ENCODE assay signal across 9 mouse cellular contexts in genomic region chr1:120341172-120341675, GRCm38 (mm10). TPM values are rescaled to one million over a fixed set of nuclear protein-coding genes. Genes with fewer than 3 reads are reported as not detected.
DNase-seq lines count a peak whose midpoint lies in the region; ATAC-seq and TF ChIP-seq lines count a peak whose summit lies in the region.
"Had no signal": no experiment of that assay in that cellular context is flagged by ENCODE, and none has a peak within 500 bp of the region (broad histone marks: within the 10 kb centered on the region; RNA-seq: fewer than 3 reads in every experiment).

No protein-coding gene starts in this region.

- peak; percentile 24 for DNase-seq in adrenal gland, postnatal 10 days
- DNase-seq in adrenal gland, adult 8-10 months, result no peak
- DNase-seq in liver, embryonic 11.5 days (ENCODE audit: low spot score), result peak; percentile 32
- DNase-seq in liver, postnatal 0 days, result no peak
- no peak for DNase-seq in hindbrain, postnatal 0 days (ENCODE audit: low spot score)
- no peak for DNase-seq in testis, postnatal 10 days (ENCODE audit: low spot score)
- DNase-seq in thymus, adult 18-20 months, result no peak

- H3K27ac ChIP-seq in liver, embryonic 11.5 days (ENCODE audit: low read depth, low read length), result no peak overlapping the region
- no peak overlapping the region for H3K27ac ChIP-seq in liver, postnatal 0 days (ENCODE audit: low read depth)
- no peak overlapping the region for H3K27ac ChIP-seq in hindbrain, postnatal 0 days
- H3K27ac ChIP-seq in neural tube, embryonic 13.5 days (replicated peaks), result no peak overlapping the region

- 2% methylated on average over 41 of the region's 41 CpGs for WGBS in liver, embryonic 11.5 days
- 3% methylated on average over 36 of the region's 41 CpGs for WGBS in liver, postnatal 0 days (ENCODE audit: insufficient replicate concordance)
- WGBS in hindbrain, postnatal 0 days, result 1% methylated on average over 36 of the region's 41 CpGs
- under 1% methylated on average over 37 of the region's 41 CpGs for WGBS in neural tube, embryonic 13.5 days

- TF ChIP-seq CTCF in liver, postnatal 0 days (IDR thresholded peaks at IDR 0.05; ENCODE audit: low read depth), result no peak
- TF ChIP-seq CTCF in hindbrain, postnatal 0 days (IDR thresholded peaks at IDR 0.05; ENCODE audit: low read depth), result no peak

- H3K9me3 ChIP-seq in liver, embryonic 11.5 days (ENCODE audit: control insufficient read depth, low read length), result no peaks in the 10 kb centered on the region
- H3K9me3 ChIP-seq in liver, postnatal 0 days (ENCODE audit: low read length), result no peaks in the 10 kb centered on the region
- H3K9me3 ChIP-seq in hindbrain, postnatal 0 days (ENCODE audit: low read length), result no peaks in the 10 kb centered on the region
- H3K9me3 ChIP-seq in neural tube, embryonic 13.5 days, result no peaks in the 10 kb centered on the region

- H3K4me2 ChIP-seq in liver, embryonic 11.5 days, result peak overlapping the region; percentile 52
- H3K4me2 ChIP-seq in liver, postnatal 0 days (ENCODE audit: low read depth, low read length), result no peak overlapping the region
- H3K4me2 ChIP-seq in hindbrain, postnatal 0 days (ENCODE audit: low read depth, low read length), result peak overlapping the region; percentile 59
- peak overlapping the region; percentile 58 for H3K4me2 ChIP-seq in neural tube, embryonic 13.5 days

- H3K9ac ChIP-seq in liver, embryonic 11.5 days (ENCODE audit: low read depth, low read length), result no peak overlapping the region
- no peak overlapping the region for H3K9ac ChIP-seq in liver, postnatal 0 days (replicated peaks)
- H3K9ac ChIP-seq in hindbrain, postnatal 0 days (replicated peaks; ENCODE audit: low read length), result peak overlapping the region; percentile 24; the same call in 1 of the 2 replicates
- H3K9ac ChIP-seq in neural tube, embryonic 13.5 days, result 0 out of 2 replicates have a peak overlapping the region, but pooled peaks have one; percentile 26

- ATAC-seq in liver, embryonic 11.5 days (replicated peaks; ENCODE audit: low FRiP score), result no peak
- no peak for ATAC-seq in liver, postnatal 0 days
- ATAC-seq in hindbrain, postnatal 0 days, result peak; percentile 24; the same call in 1 of the 2 replicates
- 0 out of 2 replicates have a peak, but pooled peaks have one; percentile 41 for ATAC-seq in neural tube, embryonic 13.5 days (ENCODE audit: low read depth)

- peaks cover 4% of the 10 kb centered on the region for H3K4me1 ChIP-seq in liver, embryonic 11.5 days (replicated peaks; ENCODE audit: control insufficient read depth, insufficient read depth, low read length)
- H3K4me1 ChIP-seq in liver, postnatal 0 days (ENCODE audit: insufficient read depth), result no peaks in the 10 kb centered on the region
- peaks cover 14% of the 10 kb centered on the region; the same call in 1 of the 2 replicates for H3K4me1 ChIP-seq in hindbrain, postnatal 0 days (ENCODE audit: insufficient read depth, low read length)
- peaks cover 28% of the 10 kb centered on the region for H3K4me1 ChIP-seq in neural tube, embryonic 13.5 days (replicated peaks)

- peaks cover 72% of the 10 kb centered on the region for H3K27me3 ChIP-seq in liver, embryonic 11.5 days (replicated peaks; ENCODE audit: control insufficient read depth, insufficient read depth, low read length)
- H3K27me3 ChIP-seq in liver, postnatal 0 days (ENCODE audit: insufficient read depth, low read length), result peaks cover 58% of the 10 kb centered on the region
- peaks cover 51% of the 10 kb centered on the region for H3K27me3 ChIP-seq in hindbrain, postnatal 0 days (ENCODE audit: insufficient read depth, low read length)
- peaks cover 99% of the 10 kb centered on the region for H3K27me3 ChIP-seq in neural tube, embryonic 13.5 days

- peak overlapping the region; percentile 5 for H3K4me3 ChIP-seq in liver, embryonic 11.5 days (ENCODE audit: low read depth, low read length)
- no peak overlapping the region for H3K4me3 ChIP-seq in liver, postnatal 0 days (ENCODE audit: low read depth, low read length)
- peak overlapping the region; percentile 37 for H3K4me3 ChIP-seq in hindbrain, postnatal 0 days (ENCODE audit: low read length)
- H3K4me3 ChIP-seq in neural tube, embryonic 13.5 days, result peak overlapping the region; percentile 37

- no peak for TF ChIP-seq EP300 in liver, postnatal 0 days (IDR thresholded peaks at IDR 0.05; ENCODE audit: low read depth)

- no peaks in the 10 kb centered on the region for H3K36me3 ChIP-seq in liver, embryonic 11.5 days (ENCODE audit: control insufficient read depth, insufficient read depth, low read length)
- H3K36me3 ChIP-seq in liver, postnatal 0 days (replicated peaks; ENCODE audit: insufficient read depth, low read length), result no peaks in the 10 kb centered on the region
- no peaks in the 10 kb centered on the region for H3K36me3 ChIP-seq in hindbrain, postnatal 0 days (ENCODE audit: insufficient read depth, low read length)
- no peaks in the 10 kb centered on the region for H3K36me3 ChIP-seq in neural tube, embryonic 13.5 days

RNA-seq across cellular contexts. Expression of gene C1ql2, which starts 0.8 kb away (rescaled TPM):
- under 1 TPM in 1 of 2 experiments, not detected in 1; 0.24 TPM for total RNA-seq in adrenal gland, postnatal 10 days (2021)
- total RNA-seq in adrenal gland, adult 8-10 months (2022), result not detected
- not detected in 2 replicates for polyA plus RNA-seq in liver, embryonic 11.5 days (2014; fragmentation: Nextera tagmentation; extraction: Ambion mirVana)
- polyA plus RNA-seq in liver, postnatal 0 days (2015; fragmentation: Nextera tagmentation; extraction: Ambion mirVana), result not detected in 2 replicates
- total RNA-seq in hindbrain, postnatal 0 days (2014; rRNA removed), result 10.6 and 13.5 TPM in 2 replicates
- 7.0 and 7.9 TPM in 2 replicates for polyA plus RNA-seq in hindbrain, postnatal 0 days (2015; fragmentation: Nextera tagmentation; extraction: Ambion mirVana)
- 0.58 and 0.71 TPM in 2 replicates for polyA plus RNA-seq in neural tube, embryonic 13.5 days (2015; fragmentation: Nextera tagmentation; extraction: Ambion mirVana)
- polyA plus RNA-seq: liver, embryonic 16.5 days had no signal

Comparison
In these comparisons a context has a peak if more than half of its experiments do, and no peak if none do; other contexts are left out.
1. DNase-seq: peak in adrenal gland, postnatal 10 days (single experiment) and liver, embryonic 11.5 days (single experiment); none in adrenal gland, adult 8-10 months (single experiment), liver, postnatal 0 days (single experiment), hindbrain, postnatal 0 days (single experiment), testis, postnatal 10 days (single experiment) and thymus, adult 18-20 months (0 of 2).
2. ATAC-seq: peak in hindbrain, postnatal 0 days (single experiment) and neural tube, embryonic 13.5 days (single experiment); none in liver, embryonic 11.5 days (single experiment) and liver, postnatal 0 days (single experiment).
3. H3K9ac ChIP-seq: peak in hindbrain, postnatal 0 days (single experiment) and neural tube, embryonic 13.5 days (single experiment); none in liver, embryonic 11.5 days (single experiment) and liver, postnatal 0 days (single experiment).